Mouse (Mus musculus): Measurements from ENCODE around the gene Tmem246.

The Tmem246 gene

DNA sequence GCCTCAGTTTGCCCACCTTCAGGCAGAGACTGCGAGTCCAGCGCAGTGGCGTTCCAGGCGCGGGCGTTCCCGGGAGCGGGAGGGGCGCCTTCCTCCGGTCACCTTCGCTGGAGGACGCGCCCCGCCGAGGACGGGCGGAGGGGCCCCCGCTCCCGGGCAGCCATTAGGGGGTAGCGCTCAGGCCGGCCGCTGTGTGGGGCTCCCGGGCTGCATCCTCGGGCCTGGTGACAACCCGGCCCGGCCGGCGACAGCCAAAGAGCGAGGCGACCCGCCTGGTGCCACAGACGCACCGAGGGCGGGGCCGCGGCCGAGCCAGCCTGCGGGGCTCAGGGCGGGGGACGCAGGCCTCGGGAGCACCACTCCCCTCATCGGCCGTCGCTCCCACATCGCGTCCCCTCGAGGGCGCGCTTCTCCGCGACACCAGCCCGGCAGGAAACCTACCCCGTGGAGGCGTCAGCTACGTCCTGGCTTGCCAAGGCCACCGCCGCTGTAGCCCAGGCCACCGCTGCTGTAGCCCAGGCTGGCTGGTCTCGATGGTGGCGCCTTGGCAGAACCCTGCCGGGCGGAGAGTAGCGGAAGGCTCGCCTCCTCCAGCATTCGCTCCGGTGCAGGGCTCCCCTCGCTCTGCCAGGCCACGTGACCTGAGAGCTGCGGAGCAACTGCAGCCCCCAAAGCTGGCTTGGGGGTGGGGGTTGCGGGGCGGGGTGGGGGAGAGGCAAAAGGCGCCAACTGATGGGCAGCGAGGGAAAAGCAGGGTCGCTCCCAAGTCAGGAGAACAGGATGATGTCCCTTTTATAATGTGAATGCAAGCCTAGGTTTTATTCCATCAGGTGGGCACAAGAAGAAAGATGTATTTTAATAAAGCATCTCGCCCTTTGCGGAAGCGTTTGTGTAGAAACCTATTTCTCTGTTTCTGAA, at the start of gene Tmem246:
Gene Tmem246 (minus strand): TSS at position 694 of the 918 bp plus-strand sequence.
- in situ Hi-C loops (cut with MboI; ENCODE audit: unreplicated experiment in 2 of 2), result no loop called here

DNA sequence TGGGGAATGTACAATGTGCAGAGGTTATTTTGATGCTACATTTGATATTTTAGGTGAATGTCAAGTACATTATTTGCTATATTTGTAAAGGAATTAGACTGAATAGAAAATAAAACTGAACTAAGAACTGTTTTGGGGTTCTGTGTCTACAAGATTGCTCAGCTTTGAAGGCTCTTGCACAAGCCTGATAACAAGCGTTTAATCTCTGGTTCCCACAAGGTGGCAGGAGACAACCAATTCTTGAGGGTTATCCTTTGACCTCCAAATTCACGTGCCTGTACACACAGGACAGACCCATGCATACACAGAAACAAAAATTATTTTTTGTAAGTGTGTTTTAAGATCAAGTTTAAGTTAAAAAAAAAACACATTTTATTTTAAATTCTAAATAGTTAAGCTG, 42.2 kb upstream of the Tmem246 start:
- in situ Hi-C loops (cut with MboI; ENCODE audit: unreplicated experiment in 2 of 2), result loop anchor here (10.0 to 25.0 kb wide), 4 partner anchors 1175 to 1603 kb away; partner anchors contain the start of genes Erp44 (in 1 of the 2), Invs (in 1 of the 2), Nr4a3 (in 1 of the 2) and Tex10 (in 1 of the 2)

DNA sequence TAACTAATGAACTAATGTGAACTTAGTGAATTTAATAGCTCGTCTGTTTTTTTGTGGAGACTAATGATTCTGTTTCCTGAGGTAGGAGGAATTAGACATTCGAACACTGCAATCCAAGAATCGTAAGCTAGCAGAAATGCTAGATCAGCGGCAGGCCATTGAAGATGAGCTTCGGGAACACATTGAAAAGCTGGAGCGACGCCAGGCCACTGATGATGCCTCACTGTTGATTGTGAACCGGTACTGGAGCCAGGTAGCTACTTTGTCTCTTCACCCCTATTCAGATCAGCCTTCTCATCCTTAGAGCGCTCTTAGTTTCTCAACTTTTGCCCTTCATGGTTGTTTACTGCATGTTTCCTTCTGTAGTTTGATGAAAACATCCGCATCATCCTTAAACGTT, 40.1 kb upstream of the Tmem246 start:
- in situ Hi-C loops (cut with MboI; ENCODE audit: unreplicated experiment in 2 of 2), result loop anchor here (10.0 to 25.0 kb wide), 4 partner anchors 1173 to 1601 kb away; partner anchors contain the start of genes Erp44 (in 1 of the 2), Invs (in 1 of the 2), Nr4a3 (in 1 of the 2) and Tex10 (in 1 of the 2)

DNA sequence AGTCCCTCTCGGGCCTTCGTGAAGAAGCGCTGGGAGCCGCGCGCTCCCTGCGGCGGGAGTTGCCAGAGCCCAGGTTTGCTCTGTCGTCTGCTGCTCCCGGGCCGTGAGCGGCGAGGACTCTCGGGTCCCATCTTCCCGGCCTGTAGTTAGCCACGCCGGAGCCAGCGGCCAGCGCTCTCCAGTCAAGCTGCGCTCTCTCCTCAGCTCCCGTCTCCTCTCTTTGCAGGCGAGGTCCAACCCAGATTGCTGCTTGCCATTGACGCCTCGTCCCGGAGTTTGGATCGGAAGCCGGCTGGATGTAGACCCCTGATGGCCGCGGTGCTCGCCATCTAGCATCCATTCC, 34.4 kb upstream of the Tmem246 start:
- in situ Hi-C loops (cut with MboI; ENCODE audit: unreplicated experiment in 2 of 2), result loop anchor here (5.0 to 25.0 kb wide), 6 partner anchors 110 to 1595 kb away; partner anchors contain the start of genes Mrpl50 (in 2 of the 2), Zfp189 (in 2 of the 2), Erp44 (in 1 of the 2) and Invs (in 1 of the 2)

DNA sequence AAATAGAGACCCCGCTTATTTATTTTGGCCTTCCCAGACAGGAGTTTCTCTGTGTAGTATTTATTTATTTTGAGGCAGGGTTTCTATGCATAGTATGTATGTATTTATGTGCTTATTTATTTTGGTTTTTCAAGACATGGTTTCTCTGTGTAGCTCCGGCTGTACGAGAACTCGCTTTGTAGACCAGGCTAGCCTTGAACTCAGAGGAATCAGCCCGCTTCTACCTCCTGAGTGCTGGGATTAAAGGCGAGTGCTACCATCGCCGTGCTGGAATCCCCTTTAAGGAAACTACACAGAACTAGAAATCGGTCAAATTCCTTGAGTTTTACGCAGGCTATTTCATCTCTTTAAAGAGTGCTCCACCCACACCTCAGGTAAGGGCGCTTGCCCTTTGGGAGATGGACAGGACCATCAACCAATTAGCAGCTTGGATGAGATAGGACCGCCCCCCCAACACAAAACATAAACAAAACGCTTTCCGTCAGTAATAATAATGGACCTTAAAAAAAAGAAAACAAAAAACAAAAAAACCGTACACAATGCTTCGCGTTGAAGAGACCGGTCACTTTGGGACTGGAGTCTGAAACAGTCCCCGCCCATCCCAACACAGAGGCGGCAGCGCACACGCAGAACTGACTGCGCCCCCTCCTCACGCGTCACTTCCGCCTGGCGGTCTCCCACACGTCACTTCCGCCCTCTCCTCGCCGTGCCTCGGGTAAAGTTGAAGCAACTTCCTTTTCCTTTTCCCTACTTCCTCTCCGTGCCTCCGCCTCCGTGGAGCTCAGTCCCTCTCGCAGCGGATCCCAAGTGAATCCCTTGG, 33.9 kb upstream of the Tmem246 start, which contains the start of gene Rnf20:
Gene Rnf20 (plus strand): TSS at position 688 of the 820 bp plus-strand sequence.
- in situ Hi-C loops (cut with MboI; ENCODE audit: unreplicated experiment in 2 of 2), result loop anchor here (5.0 to 25.0 kb wide), 6 partner anchors 109 to 1594 kb away; partner anchors contain the start of genes Mrpl50 (in 2 of the 2), Zfp189 (in 2 of the 2), Erp44 (in 1 of the 2) and Invs (in 1 of the 2)

DNA sequence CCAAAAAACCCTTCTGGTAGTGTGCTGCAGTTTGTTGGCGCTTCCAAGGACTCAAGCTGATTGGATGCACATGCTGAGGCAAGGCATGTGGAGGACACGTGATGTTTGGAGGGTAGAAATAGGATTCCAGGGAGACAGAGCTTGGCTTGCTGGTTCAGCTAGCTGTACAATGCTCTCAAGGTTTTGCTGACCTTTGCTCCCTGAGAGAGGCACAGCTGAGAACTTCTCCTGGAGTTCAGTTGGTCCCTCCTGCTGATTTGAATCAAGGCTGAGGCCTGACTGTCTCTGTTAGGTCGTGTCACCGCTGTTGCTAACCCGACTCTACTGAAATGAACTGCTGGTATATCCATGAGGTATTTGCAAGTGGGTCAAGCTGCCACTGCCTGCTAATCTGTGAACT, 31.3 kb upstream of the Tmem246 start:
- in situ Hi-C loops (cut with MboI; ENCODE audit: unreplicated experiment in 2 of 2), result loop anchor here (5.0 to 25.0 kb wide), 9 partner anchors 57 to 1592 kb away; partner anchors contain the start of genes Erp44 (in 1 of the 2), Invs (in 1 of the 2), Nr4a3 (in 1 of the 2) and Tex10 (in 1 of the 2)

DNA sequence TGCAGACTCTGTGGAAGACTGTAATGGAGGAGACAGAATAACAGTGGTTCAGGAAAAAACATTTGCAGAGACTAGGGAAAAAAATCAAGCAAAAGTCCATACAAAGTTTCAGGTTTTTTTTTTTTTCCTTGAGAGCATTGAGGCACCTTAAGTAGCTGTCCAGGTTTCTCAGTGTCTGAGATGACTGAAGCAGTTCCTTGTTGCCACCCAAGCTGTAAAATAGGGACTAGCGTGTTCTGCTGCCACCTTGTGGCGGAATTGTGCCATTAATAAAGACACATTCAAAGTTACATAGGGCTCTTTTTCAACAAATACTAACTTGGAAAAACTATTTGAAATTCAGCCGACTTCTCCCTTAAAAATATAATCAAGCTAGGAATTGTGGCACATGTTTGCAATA, 29.3 kb upstream of the Tmem246 start:
- in situ Hi-C loops (cut with MboI; ENCODE audit: unreplicated experiment in 2 of 2), result loop anchor here (5.0 to 25.0 kb wide), 9 partner anchors 55 to 1590 kb away; partner anchors contain the start of genes Erp44 (in 1 of the 2), Invs (in 1 of the 2), Nr4a3 (in 1 of the 2) and Tex10 (in 1 of the 2)

DNA sequence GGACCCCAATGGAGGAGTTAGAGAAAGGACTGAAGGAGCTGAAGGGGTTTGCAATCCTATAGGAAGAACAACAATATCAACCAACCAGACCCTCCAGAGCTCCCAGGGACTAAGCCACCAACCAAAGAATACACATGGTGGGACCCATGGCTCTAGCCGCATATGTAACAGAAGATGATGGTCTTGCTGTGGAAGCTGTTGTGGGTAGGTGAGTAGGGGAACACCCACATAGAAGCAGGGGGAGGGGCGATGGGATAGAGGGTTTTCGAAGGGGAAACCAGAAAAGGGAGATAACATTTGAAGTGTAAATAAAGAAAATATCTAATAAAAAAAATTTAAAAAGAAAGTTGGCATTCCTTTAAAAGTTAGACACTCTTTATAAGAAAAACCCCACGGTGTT, 27.3 kb upstream of the Tmem246 start:
- in situ Hi-C loops (cut with MboI; ENCODE audit: unreplicated experiment in 2 of 2), result loop anchor here (5.0 to 25.0 kb wide), 9 partner anchors 53 to 1588 kb away; partner anchors contain the start of genes Erp44 (in 1 of the 2), Invs (in 1 of the 2), Nr4a3 (in 1 of the 2) and Tex10 (in 1 of the 2)

DNA sequence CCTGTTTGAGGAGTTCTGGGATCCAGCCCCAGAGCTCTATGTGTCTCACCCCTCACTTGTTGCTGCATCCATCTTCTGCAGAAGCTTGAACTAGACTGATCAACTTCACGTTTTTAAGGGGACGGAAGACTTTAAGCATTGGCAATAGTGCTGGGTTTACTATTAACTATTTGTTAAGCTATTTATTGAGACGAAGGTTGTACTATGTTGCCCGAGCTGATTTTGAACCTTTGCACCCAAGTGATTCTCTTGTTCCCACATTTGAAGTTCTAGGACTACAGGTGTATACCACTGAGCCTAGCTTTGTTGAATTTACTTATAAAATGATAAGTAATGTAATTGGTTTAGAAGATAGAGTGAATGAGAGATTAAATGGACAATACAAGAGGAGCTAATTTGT, 26.2 kb upstream of the Tmem246 start:
- in situ Hi-C loops (cut with MboI; ENCODE audit: unreplicated experiment in 2 of 2), result loop anchor here in 1 of 2 experiments (10.0 kb wide), 1 partner anchor 299 kb away; no protein-coding TSS in a partner anchor

DNA sequence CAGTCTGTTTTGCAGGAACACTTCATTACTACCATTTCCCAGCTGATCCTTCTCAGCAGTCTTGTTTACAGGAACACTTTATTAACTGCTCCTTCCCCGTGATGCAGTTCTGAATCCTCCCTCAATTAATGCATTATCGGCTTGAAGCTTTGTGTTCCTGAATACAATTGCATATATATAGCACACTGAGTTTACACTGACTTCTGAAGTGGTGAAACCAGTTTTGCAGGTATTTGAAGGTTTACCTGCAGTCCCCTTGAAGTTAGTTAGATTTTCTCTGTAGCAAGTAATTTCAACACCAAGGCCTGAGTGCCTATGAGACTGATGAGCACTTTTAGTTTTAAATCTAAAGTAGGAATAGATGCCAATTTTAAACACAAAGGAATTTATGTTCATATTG, 24.6 kb upstream of the Tmem246 start:
- in situ Hi-C loops (cut with MboI; ENCODE audit: unreplicated experiment in 2 of 2), result loop anchor here in 1 of 2 experiments (10.0 kb wide), 1 partner anchor 297 kb away; no protein-coding TSS in a partner anchor

DNA sequence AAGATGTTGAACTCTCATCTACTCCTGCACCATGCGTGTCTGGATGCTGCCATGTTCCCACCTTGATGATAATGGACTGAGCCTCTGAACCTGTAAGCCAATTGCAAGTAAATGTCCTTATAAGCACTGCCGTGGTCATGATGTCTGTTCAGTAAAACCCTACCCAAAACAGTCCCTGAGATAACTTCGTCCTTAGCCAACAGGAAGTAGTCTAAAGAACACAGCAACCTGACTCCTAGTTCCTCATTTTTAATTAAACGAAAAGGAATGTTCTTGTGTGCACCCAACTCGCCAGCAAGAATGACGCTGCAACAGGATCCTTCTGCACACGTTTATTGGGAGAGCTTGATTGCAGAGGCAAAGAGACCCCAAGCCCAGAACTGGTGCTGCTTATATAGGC, 22.2 kb upstream of the Tmem246 start:
- in situ Hi-C loops (cut with MboI; ENCODE audit: unreplicated experiment in 2 of 2), result loop anchor here in 1 of 2 experiments (10.0 kb wide), 1 partner anchor 295 kb away; no protein-coding TSS in a partner anchor

DNA sequence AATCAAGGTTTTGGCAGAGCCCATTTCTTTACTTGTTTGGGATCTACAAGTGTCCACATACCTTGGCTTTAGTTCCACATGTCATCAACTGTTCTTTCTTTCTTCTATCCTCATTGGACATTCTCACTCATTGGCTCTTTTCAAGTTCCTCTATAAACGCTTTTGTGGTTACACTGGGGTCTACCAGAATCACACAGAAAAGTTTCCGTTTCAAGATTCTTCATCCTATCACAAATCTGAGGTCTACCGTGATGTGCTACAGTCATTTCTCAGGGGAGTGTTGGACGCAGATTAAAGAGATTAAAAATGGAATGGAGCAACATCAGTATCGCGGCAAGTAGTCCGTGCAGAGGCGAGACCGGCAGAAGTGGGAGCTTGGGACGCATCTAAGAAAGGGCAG, 19.2 kb upstream of the Tmem246 start:
- in situ Hi-C loops (cut with MboI; ENCODE audit: unreplicated experiment in 2 of 2), result no loop called here

DNA sequence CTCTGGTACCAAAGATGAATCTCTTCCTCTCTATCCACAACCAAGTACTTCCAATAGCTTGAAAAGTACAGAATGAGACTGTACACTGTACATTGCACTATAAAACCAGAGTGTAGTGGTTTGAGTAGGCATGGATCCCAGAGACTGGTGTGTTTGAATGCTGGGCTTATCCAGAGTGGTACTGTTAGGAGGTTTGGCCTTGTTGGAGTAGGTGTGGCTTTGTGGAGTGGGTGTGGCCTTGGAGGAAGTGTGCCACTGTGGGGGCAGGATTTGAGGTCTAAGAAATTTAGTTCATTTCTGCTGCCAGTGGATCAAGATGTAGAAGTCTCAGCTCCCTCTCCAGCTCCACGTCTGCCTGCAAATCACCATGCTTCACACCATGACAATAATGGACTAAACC, 7.8 kb upstream of the Tmem246 start:
- in situ Hi-C loops (cut with MboI; ENCODE audit: unreplicated experiment in 2 of 2), result no loop called here

DNA sequence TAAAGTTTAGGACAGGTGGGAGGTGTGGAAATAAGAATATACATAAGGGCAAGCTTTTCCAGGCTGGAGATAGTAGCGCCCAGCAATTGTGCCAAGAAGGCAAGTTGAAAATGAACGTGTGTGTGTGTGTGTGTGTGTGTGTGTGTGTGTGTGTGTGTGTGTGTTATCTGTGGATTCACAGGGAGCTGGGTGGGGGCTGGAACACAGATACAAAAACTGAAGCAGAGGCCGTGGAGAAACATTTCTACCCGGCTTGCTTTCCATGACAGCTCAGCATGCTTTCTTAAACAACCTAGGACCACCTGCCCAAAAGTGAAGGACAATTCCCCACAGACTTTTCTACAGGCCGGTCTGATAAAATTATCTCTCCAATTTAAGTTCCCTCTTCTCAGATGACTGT, 6.9 kb upstream of the Tmem246 start:
- in situ Hi-C loops (cut with MboI; ENCODE audit: unreplicated experiment in 2 of 2), result no loop called here

DNA sequence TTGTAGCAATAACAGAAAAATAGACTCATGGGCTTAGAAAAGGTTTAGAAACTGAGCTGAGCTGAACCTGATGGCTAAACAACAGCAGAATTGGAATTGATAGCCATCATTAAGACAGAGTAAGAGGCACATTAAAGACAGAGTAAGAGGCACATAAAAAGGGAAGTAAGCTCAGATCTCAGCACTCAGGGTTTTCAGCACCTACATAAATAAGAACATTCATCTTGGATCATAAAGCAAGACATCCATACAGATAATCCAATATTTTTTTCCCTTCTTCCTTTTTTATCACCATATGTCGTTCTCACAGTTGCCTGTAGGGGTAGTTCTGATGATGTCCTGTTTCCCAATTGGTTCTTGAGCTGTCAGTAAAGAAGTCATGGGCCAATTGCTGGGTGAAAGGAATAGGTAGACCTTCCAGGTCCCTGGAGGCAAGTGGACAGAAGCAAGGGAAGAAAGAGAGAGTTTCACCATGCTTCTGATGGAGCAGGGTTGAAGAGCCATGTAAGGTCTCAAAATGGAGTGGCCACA, 6.4 kb upstream of the Tmem246 start:
- in situ Hi-C loops (cut with MboI; ENCODE audit: unreplicated experiment in 2 of 2), result no loop called here

DNA sequence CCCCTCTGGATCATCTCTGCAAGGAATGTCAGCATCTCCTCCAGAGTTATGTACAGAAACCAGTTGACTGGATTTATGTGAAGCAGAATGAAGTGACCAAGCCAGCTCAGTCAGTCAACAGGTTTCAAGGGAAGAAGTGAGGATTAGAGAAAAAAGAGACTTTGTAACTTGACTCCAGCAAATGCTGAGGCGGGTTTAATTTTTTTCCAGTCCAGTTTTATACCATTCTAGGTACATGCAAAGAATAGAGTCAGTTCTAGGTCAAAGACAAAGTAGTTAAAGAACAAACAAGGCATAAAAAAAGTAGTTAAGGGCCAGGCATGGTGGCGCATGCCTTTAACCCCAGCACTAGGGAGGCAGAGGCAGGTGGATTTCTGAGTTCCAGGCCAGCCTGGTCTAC, 5.5 kb upstream of the Tmem246 start:
- in situ Hi-C loops (cut with MboI; ENCODE audit: unreplicated experiment in 2 of 2), result no loop called here

DNA sequence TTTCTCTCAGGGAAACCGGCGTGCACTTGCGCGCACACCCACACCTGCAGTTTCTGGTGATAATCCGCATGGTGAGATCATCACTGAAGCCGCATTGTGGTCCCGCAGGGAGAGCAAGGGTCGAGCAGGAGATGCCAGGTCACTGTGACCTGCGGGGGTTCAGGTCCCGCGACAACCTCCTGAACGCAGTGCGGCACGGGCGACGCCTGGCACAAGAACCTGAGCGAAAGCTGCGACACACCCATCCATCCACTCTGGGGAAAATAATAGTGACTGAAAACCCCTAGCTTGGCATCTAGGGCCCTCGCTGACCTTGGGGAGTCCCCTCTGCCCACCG, 862 bp downstream of the Tmem246 start:
- in situ Hi-C loops (cut with MboI; ENCODE audit: unreplicated experiment in 2 of 2), result no loop called here

DNA sequence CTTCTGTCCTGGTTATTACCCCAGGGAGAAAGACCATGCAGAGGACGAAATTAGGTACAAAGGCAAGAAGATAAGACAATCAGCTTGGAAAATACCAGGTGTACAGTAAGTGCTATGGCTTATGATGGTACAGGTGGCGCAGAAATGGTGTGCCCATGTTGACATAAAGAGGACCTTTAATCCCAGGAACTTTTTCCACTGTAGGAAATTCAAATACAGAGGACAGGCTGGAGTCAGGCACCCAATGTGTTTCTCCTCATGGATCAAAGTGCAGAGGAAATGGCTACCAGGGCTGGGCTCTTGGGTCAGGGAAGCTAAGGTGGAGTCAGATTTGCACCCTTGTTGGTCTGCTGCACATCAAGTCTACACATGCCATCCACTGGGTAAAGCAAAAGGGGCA, 7.5 kb downstream of the Tmem246 start:
- in situ Hi-C loops (cut with MboI; ENCODE audit: unreplicated experiment in 2 of 2), result no loop called here

DNA sequence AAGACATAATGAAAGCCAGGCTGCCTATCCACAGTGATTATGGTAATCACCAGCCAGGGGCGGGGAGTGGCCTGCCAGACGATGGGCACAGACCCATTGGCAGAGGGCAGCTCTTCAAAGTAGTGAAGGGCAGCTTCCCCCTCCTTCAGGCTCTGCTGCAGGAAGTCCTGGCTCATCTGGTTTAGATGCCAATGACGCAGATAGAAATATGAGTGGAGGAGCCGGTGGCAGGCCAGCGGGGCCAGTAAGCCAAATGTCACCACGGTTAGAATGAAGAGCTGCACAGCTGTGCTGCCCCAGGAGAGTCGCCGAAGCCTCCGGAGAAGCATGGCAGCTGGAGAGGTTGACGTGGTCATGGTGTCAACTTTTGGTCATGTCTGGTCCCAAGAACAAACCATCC, 10.9 kb downstream of the Tmem246 start:
- in situ Hi-C loops (cut with MboI; ENCODE audit: unreplicated experiment in 2 of 2), result no loop called here

DNA sequence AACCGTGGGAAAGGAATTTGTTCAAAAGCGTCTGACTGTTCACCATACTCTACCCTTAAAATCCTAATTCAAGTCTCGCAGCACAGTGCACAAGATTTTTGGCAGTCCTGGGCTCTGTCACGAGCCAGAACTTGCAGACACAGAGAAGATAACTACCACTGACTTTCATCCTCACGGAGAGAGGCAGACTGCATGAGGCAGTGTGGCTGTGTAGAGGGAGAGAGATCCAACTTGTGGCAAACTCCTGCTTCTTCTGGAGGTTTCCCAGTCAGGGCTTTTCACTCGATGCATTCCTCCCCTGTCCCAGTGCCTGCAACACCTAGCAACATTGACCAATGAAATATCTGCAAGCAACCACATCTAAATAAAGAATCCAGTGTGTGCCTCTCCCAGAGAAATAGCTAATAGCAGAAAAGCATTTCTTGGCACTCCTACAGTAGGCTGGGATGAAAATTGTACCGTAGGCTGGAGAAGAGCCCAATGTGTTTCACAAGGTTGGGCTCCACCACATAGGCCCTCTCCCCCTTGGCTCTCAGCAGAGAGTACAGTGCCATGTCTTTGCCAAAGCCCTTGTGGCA, 12.1 kb downstream of the Tmem246 start:
- in situ Hi-C loops (cut with MboI; ENCODE audit: unreplicated experiment in 2 of 2), result no loop called here
